Mouse (Mus musculus) layer of hippocampus, adult 2 months (tissue): ENCODE data around the gene Clcf1. TPM values are rescaled to one million over a fixed set of nuclear protein-coding genes. Genes with fewer than 3 reads are reported as not detected.

Experiments used
- DNase-seq, 2 experiments: peaks; one replicate each; pipeline ENCODE4 v3.0.0; 2022; ENCODE audit warnings: low spot score in 2 of 2
- H3K27ac ChIP-seq: fragments of 200-600 bp; 2 replicates; pipeline ENCODE4 v1.8.1; 2022
- H3K4me3 ChIP-seq: fragments of 200-600 bp; 2 replicates; pipeline ENCODE4 v1.8.1; 2022; ENCODE audit warnings: mild to moderate bottlenecking
- CTCF ChIP-seq: fragments of 200-600 bp; conservative IDR thresholded peaks from 2 replicates; pipeline ENCODE4 v1.8.1; 2022; ENCODE audit warnings: antibody characterized with exemption, mild to moderate bottlenecking, moderate library complexity
- total RNA-seq, 2 experiments: library from RNA; stranded (reverse); gene quantifications; 2 replicates each; pipeline ENCODE4 v1.2.3; 2021

Gene Clcf1
- total RNA-seq, 2 experiments from 2014 or later, result 0.61 to 0.76 TPM

GRCm38 (mm10) chr19:4196548-4196947 lies 17.5 kb upstream of the Clcf1 start:
- H3K4me3 ChIP-seq, result no peak overlapping the region
- peak overlapping the region; percentile 51; the same call in 1 of the 2 replicates for H3K27ac ChIP-seq
- DNase-seq, result no peak
- TF ChIP-seq CTCF, result no peak

GRCm38 (mm10) chr19:4197180-4197579 lies 16.9 kb upstream of the Clcf1 start:
- DNase-seq, result no peak
- no peak for TF ChIP-seq CTCF
- peak overlapping the region; percentile 51; the same call in 1 of the 2 replicates for H3K27ac ChIP-seq
- no peak overlapping the region for H3K4me3 ChIP-seq

- DNase-seq, result peak; percentile 93 to 95
- peak within 1 kb of the TSS; percentile 74 for H3K4me3 ChIP-seq
- TF ChIP-seq CTCF, result no peak
- peak within 1 kb of the TSS; percentile 96 for H3K27ac ChIP-seq
Observed at GRCm38 (mm10) chr19:4201291-4201909, 12.6 kb upstream of the Clcf1 start, which contains the start of gene Rad9a. Gene Rad9a (minus strand): TSS chr19:4201662.

- TF ChIP-seq CTCF, result no peak
- Histone ChIP-seq H3K4me3 (peak overlapping the region; percentile 74), H3K27ac (peak overlapping the region; percentile 96)
- DNase-seq, result no peak
Observed at GRCm38 (mm10) chr19:4202149-4202548, 11.9 kb upstream of the Clcf1 start.

GRCm38 (mm10) chr19:4203148-4203547 lies 10.9 kb upstream of the Clcf1 start:
- peak overlapping the region; percentile 96 for H3K27ac ChIP-seq
- DNase-seq, result no peak
- H3K4me3 ChIP-seq, result no peak overlapping the region
- TF ChIP-seq CTCF, result no peak

- H3K4me3 ChIP-seq, result no peak overlapping the region
- peak overlapping the region; percentile 96 for H3K27ac ChIP-seq
- no peak for DNase-seq
- no peak; the same call in 1 of the 2 replicates for TF ChIP-seq CTCF
Observed at GRCm38 (mm10) chr19:4203604-4204326, 10.3 kb upstream of the Clcf1 start.

GRCm38 (mm10) chr19:4204889-4205288 lies 9.1 kb upstream of the Clcf1 start:
- Histone ChIP-seq H3K27ac (no peak overlapping the region; the same call in 1 of the 2 replicates), H3K4me3 (no peak overlapping the region)
- peak; percentile 51 for TF ChIP-seq CTCF
- no peak for DNase-seq

- Histone ChIP-seq H3K27ac (no peak overlapping the region), H3K4me3 (no peak overlapping the region)
- peak in 1 of 2 experiments; percentile 68 for DNase-seq
- TF ChIP-seq CTCF, result peak; percentile 99
Observed at GRCm38 (mm10) chr19:4206971-4207370, 7.1 kb upstream of the Clcf1 start.

- TF ChIP-seq CTCF, result no peak
- Histone ChIP-seq H3K27ac (no peak overlapping the region), H3K4me3 (no peak overlapping the region)
- no peak for DNase-seq
Observed at GRCm38 (mm10) chr19:4208563-4208962, 5.5 kb upstream of the Clcf1 start.

GRCm38 (mm10) chr19:4211891-4212588 lies 2.0 kb upstream of the Clcf1 start:
- no peak overlapping the region for H3K4me3 ChIP-seq
- no peak overlapping the region for H3K27ac ChIP-seq
- no peak for TF ChIP-seq CTCF
- no peak for DNase-seq

- H3K27ac ChIP-seq, result no peak overlapping the region
- no peak overlapping the region for H3K4me3 ChIP-seq
- DNase-seq, result no peak
- TF ChIP-seq CTCF, result no peak
Observed at GRCm38 (mm10) chr19:4213524-4213974, 489 bp upstream of the Clcf1 start.

GRCm38 (mm10) chr19:4214771-4215450 lies 873 bp downstream of the Clcf1 start:
- no peak for DNase-seq
- Histone ChIP-seq H3K27ac (no peak overlapping the region), H3K4me3 (peak overlapping the region; percentile 55)
- no peak for TF ChIP-seq CTCF

GRCm38 (mm10) chr19:4215451-4215840 lies 1.4 kb downstream of the Clcf1 start:
- peak overlapping the region; percentile 55 for H3K4me3 ChIP-seq
- no peak for TF ChIP-seq CTCF
- DNase-seq, result no peak
- H3K27ac ChIP-seq, result no peak overlapping the region
